Mouse (Mus musculus): ENCODE results near the gene Bmp7.

Bmp7 gene

GRCm38 (mm10) chr2:172939639-172940002 is 500 bp downstream of the Bmp7 start:
- no peak for DNase-seq

- DNase-seq = no peak
These were observed 1.1 kb downstream of the Bmp7 start for GRCm38 (mm10) chr2:172938761-172939638.

- no peak for DNase-seq
These were observed 2.6 kb downstream of the Bmp7 start for GRCm38 (mm10) chr2:172937326-172938190.

GRCm38 (mm10) chr2:172936844-172937243 is 3.3 kb downstream of the Bmp7 start:
- DNase-seq = no peak

GRCm38 (mm10) chr2:172935776-172936562 is 4.2 kb downstream of the Bmp7 start:
- DNase-seq = no peak

- DNase-seq = no peak
These were observed 5.0 kb downstream of the Bmp7 start for GRCm38 (mm10) chr2:172934891-172935740.

- no peak for DNase-seq
These were observed 5.7 kb downstream of the Bmp7 start for GRCm38 (mm10) chr2:172934420-172934788.

GRCm38 (mm10) chr2:172933631-172934419 is 6.3 kb downstream of the Bmp7 start:
- no peak for DNase-seq

- no peak for DNase-seq
These were observed 8.8 kb downstream of the Bmp7 start for GRCm38 (mm10) chr2:172931137-172931898.

- no peak for DNase-seq
These were observed 10.2 kb downstream of the Bmp7 start for GRCm38 (mm10) chr2:172929905-172930436.

- no peak for DNase-seq
These were observed 12.5 kb downstream of the Bmp7 start for GRCm38 (mm10) chr2:172927643-172928042.

GRCm38 (mm10) chr2:172926311-172926710 is 13.8 kb downstream of the Bmp7 start:
- no peak for DNase-seq

GRCm38 (mm10) chr2:172924961-172925360 is 15.2 kb downstream of the Bmp7 start:
- no peak for DNase-seq

- no peak for DNase-seq
These were observed 16.9 kb downstream of the Bmp7 start for GRCm38 (mm10) chr2:172923198-172923597.

- DNase-seq = no peak
These were observed 17.5 kb downstream of the Bmp7 start for GRCm38 (mm10) chr2:172922597-172922996.

GRCm38 (mm10) chr2:172914018-172914417 is 26.1 kb downstream of the Bmp7 start:
- no peak for DNase-seq

GRCm38 (mm10) chr2:172911715-172912114 is 28.4 kb downstream of the Bmp7 start:
- no peak for DNase-seq

- no peak for DNase-seq
These were observed 29.0 kb downstream of the Bmp7 start for GRCm38 (mm10) chr2:172911157-172911556.

GRCm38 (mm10) chr2:172909463-172909862 is 30.7 kb downstream of the Bmp7 start:
- no peak for DNase-seq

GRCm38 (mm10) chr2:172906146-172906545 is 34.0 kb downstream of the Bmp7 start:
- DNase-seq = no peak
